Mouse (Mus musculus): Measurements from ENCODE around the gene Tmem229b. TPM values are rescaled to one million over a fixed set of nuclear protein-coding genes. Genes with fewer than 3 reads are reported as not detected.

Tmem229b gene
- polyA plus RNA-seq, 1 experiment from 2014 or later = 3.7 TPM

- Histone ChIP-seq H3K4me1 (ENCODE audit: control insufficient read depth, low read depth, low read length) (no peaks in the 10 kb centered on the region), H3K27ac (ENCODE audit: low read length) (no peak overlapping the region), H3K9me3 (replicated peaks; ENCODE audit: control insufficient read depth, low read length) (no peaks in the 10 kb centered on the region; the same call in 1 of the 2 replicates), H3K4me3 (ENCODE audit: low read depth, low read length) (no peak overlapping the region), H3K4me2 (ENCODE audit: low read depth, low read length) (no peak overlapping the region), H3K27me3 (ENCODE audit: control insufficient read depth, insufficient read depth, low read depth, low read length) (no peaks in the 10 kb centered on the region; the same call in 1 of the 2 replicates), H3K36me3 (ENCODE audit: control insufficient read depth, insufficient read depth) (no peaks in the 10 kb centered on the region), H3K9ac (ENCODE audit: low read depth, low read length) (no peak overlapping the region)
- ATAC-seq (ENCODE audit: low read depth) = no peak
- 55% methylated on average over 11 of the region's 11 CpGs for WGBS (ENCODE audit: insufficient replicate concordance)
Observed at GRCm38 (mm10) chr12:78952053-78952452, 55.4 kb downstream of the Tmem229b start.

GRCm38 (mm10) chr12:78947661-78948060 is 59.8 kb downstream of the Tmem229b start:
- WGBS (ENCODE audit: insufficient replicate concordance) = 62% methylated on average over 5 of the region's 5 CpGs
- Histone ChIP-seq H3K4me1 (ENCODE audit: control insufficient read depth, low read depth, low read length) (no peaks in the 10 kb centered on the region), H3K4me2 (ENCODE audit: low read depth, low read length) (no peak overlapping the region), H3K27me3 (ENCODE audit: control insufficient read depth, insufficient read depth, low read depth, low read length) (peaks cover 14% of the 10 kb centered on the region), H3K27ac (ENCODE audit: low read length) (no peak overlapping the region), H3K9ac (ENCODE audit: low read depth, low read length) (no peak overlapping the region), H3K9me3 (replicated peaks; ENCODE audit: control insufficient read depth, low read length) (no peaks in the 10 kb centered on the region), H3K36me3 (ENCODE audit: control insufficient read depth, insufficient read depth) (no peaks in the 10 kb centered on the region), H3K4me3 (ENCODE audit: low read depth, low read length) (no peak overlapping the region)
- no peak for ATAC-seq (ENCODE audit: low read depth)

- 51% methylated on average over 6 of the region's 6 CpGs for WGBS (ENCODE audit: insufficient replicate concordance)
- Histone ChIP-seq H3K27me3 (ENCODE audit: control insufficient read depth, insufficient read depth, low read depth, low read length) (peaks cover 15% of the 10 kb centered on the region), H3K9me3 (replicated peaks; ENCODE audit: control insufficient read depth, low read length) (no peaks in the 10 kb centered on the region), H3K4me2 (ENCODE audit: low read depth, low read length) (no peak overlapping the region), H3K4me1 (ENCODE audit: control insufficient read depth, low read depth, low read length) (no peaks in the 10 kb centered on the region), H3K9ac (ENCODE audit: low read depth, low read length) (no peak overlapping the region), H3K27ac (ENCODE audit: low read length) (no peak overlapping the region), H3K36me3 (ENCODE audit: control insufficient read depth, insufficient read depth) (no peaks in the 10 kb centered on the region), H3K4me3 (ENCODE audit: low read depth, low read length) (no peak overlapping the region)
- no peak for ATAC-seq (ENCODE audit: low read depth)
Observed at GRCm38 (mm10) chr12:78947161-78947560, 60.3 kb downstream of the Tmem229b start.

- ATAC-seq (ENCODE audit: low read depth) = no peak
- H3K9me3 ChIP-seq (replicated peaks; ENCODE audit: control insufficient read depth, low read length) = no peaks in the 10 kb centered on the region
- no peak overlapping the region for H3K4me2 ChIP-seq (ENCODE audit: low read depth, low read length)
- H3K36me3 ChIP-seq (ENCODE audit: control insufficient read depth, insufficient read depth) = no peaks in the 10 kb centered on the region
- H3K4me1 ChIP-seq (ENCODE audit: control insufficient read depth, low read depth, low read length) = no peaks in the 10 kb centered on the region
- peaks cover 27% of the 10 kb centered on the region for H3K27me3 ChIP-seq (ENCODE audit: control insufficient read depth, insufficient read depth, low read depth, low read length)
- H3K4me3 ChIP-seq (ENCODE audit: low read depth, low read length) = no peak overlapping the region
- 73% methylated on average over 6 of the region's 6 CpGs for WGBS (ENCODE audit: insufficient replicate concordance)
- H3K9ac ChIP-seq (ENCODE audit: low read depth, low read length) = no peak overlapping the region
- no peak overlapping the region for H3K27ac ChIP-seq (ENCODE audit: low read length)
Observed at GRCm38 (mm10) chr12:78942931-78943330, 64.5 kb downstream of the Tmem229b start.

GRCm38 (mm10) chr12:78940081-78940480 is 67.3 kb downstream of the Tmem229b start:
- Histone ChIP-seq H3K27me3 (ENCODE audit: control insufficient read depth, insufficient read depth, low read depth, low read length) (peaks cover 33% of the 10 kb centered on the region), H3K4me2 (ENCODE audit: low read depth, low read length) (no peak overlapping the region)

GRCm38 (mm10) chr12:78939393-78940037 is 67.9 kb downstream of the Tmem229b start:
- Histone ChIP-seq H3K27me3 (ENCODE audit: control insufficient read depth, insufficient read depth, low read depth, low read length) (peaks cover 28% of the 10 kb centered on the region), H3K9ac (ENCODE audit: low read depth, low read length) (no peak overlapping the region), H3K27ac (ENCODE audit: low read length) (no peak overlapping the region), H3K4me2 (ENCODE audit: low read depth, low read length) (no peak overlapping the region), H3K9me3 (replicated peaks; ENCODE audit: control insufficient read depth, low read length) (no peaks in the 10 kb centered on the region), H3K36me3 (ENCODE audit: control insufficient read depth, insufficient read depth) (no peaks in the 10 kb centered on the region), H3K4me3 (ENCODE audit: low read depth, low read length) (no peak overlapping the region), H3K4me1 (ENCODE audit: control insufficient read depth, low read depth, low read length) (no peaks in the 10 kb centered on the region)
- 58% methylated on average over 7 of the region's 7 CpGs for WGBS (ENCODE audit: insufficient replicate concordance)
- no peak for ATAC-seq (ENCODE audit: low read depth)

More at GRCm38 (mm10) chr12:78940081-78940480, 67.3 kb downstream of the Tmem229b start:
- no peak overlapping the region for H3K4me3 ChIP-seq (ENCODE audit: low read depth, low read length)
- H3K9me3 ChIP-seq (replicated peaks; ENCODE audit: control insufficient read depth, low read length) = no peaks in the 10 kb centered on the region
- no peak for ATAC-seq (ENCODE audit: low read depth)
- no peaks in the 10 kb centered on the region for H3K36me3 ChIP-seq (ENCODE audit: control insufficient read depth, insufficient read depth)
- WGBS (ENCODE audit: insufficient replicate concordance) = 70% methylated on average over 5 of the region's 5 CpGs
- no peaks in the 10 kb centered on the region for H3K4me1 ChIP-seq (ENCODE audit: control insufficient read depth, low read depth, low read length)
- no peak overlapping the region for H3K27ac ChIP-seq (ENCODE audit: low read length)
- no peak overlapping the region for H3K9ac ChIP-seq (ENCODE audit: low read depth, low read length)

GRCm38 (mm10) chr12:78936494-78936893 is 70.9 kb downstream of the Tmem229b start:
- H3K4me2 ChIP-seq (ENCODE audit: low read depth, low read length) = no peak overlapping the region

GRCm38 (mm10) chr12:78929900-78930299 is 77.5 kb downstream of the Tmem229b start:
- Histone ChIP-seq H3K36me3 (ENCODE audit: control insufficient read depth, insufficient read depth) (no peaks in the 10 kb centered on the region), H3K4me2 (ENCODE audit: low read depth, low read length) (no peak overlapping the region), H3K9me3 (replicated peaks; ENCODE audit: control insufficient read depth, low read length) (no peaks in the 10 kb centered on the region), H3K4me1 (ENCODE audit: control insufficient read depth, low read depth, low read length) (no peaks in the 10 kb centered on the region), H3K27me3 (ENCODE audit: control insufficient read depth, insufficient read depth, low read depth, low read length) (peaks cover 13% of the 10 kb centered on the region), H3K4me3 (ENCODE audit: low read depth, low read length) (no peak overlapping the region), H3K27ac (ENCODE audit: low read length) (no peak overlapping the region), H3K9ac (ENCODE audit: low read depth, low read length) (no peak overlapping the region)
- WGBS (ENCODE audit: insufficient replicate concordance) = 73% methylated on average over 1 of the region's 1 CpGs
- no peak for ATAC-seq (ENCODE audit: low read depth)

More at GRCm38 (mm10) chr12:78936494-78936893, 70.9 kb downstream of the Tmem229b start:
- Histone ChIP-seq H3K36me3 (ENCODE audit: control insufficient read depth, insufficient read depth) (no peaks in the 10 kb centered on the region), H3K27ac (ENCODE audit: low read length) (no peak overlapping the region), H3K4me3 (ENCODE audit: low read depth, low read length) (no peak overlapping the region), H3K9me3 (replicated peaks; ENCODE audit: control insufficient read depth, low read length) (no peaks in the 10 kb centered on the region), H3K4me1 (ENCODE audit: control insufficient read depth, low read depth, low read length) (no peaks in the 10 kb centered on the region), H3K9ac (ENCODE audit: low read depth, low read length) (no peak overlapping the region), H3K27me3 (ENCODE audit: control insufficient read depth, insufficient read depth, low read depth, low read length) (peaks cover 20% of the 10 kb centered on the region)
- 48% methylated on average over 4 of the region's 4 CpGs for WGBS (ENCODE audit: insufficient replicate concordance)
- peak; percentile 53 for ATAC-seq (ENCODE audit: low read depth)

GRCm38 (mm10) chr12:78927287-78927686 is 80.1 kb downstream of the Tmem229b start:
- no peak for ATAC-seq (ENCODE audit: low read depth)
- 62% methylated on average over 5 of the region's 5 CpGs for WGBS (ENCODE audit: insufficient replicate concordance)

More at GRCm38 (mm10) chr12:78927287-78927686, 80.1 kb downstream of the Tmem229b start:
- no peaks in the 10 kb centered on the region for H3K9me3 ChIP-seq (replicated peaks; ENCODE audit: control insufficient read depth, low read length)
- H3K4me1 ChIP-seq (ENCODE audit: control insufficient read depth, low read depth, low read length) = no peaks in the 10 kb centered on the region
- no peak overlapping the region for H3K4me2 ChIP-seq (ENCODE audit: low read depth, low read length)
- no peaks in the 10 kb centered on the region for H3K36me3 ChIP-seq (ENCODE audit: control insufficient read depth, insufficient read depth)
- no peak overlapping the region for H3K27ac ChIP-seq (ENCODE audit: low read length)
- no peak overlapping the region for H3K4me3 ChIP-seq (ENCODE audit: low read depth, low read length)
- no peak overlapping the region for H3K9ac ChIP-seq (ENCODE audit: low read depth, low read length)
- peaks cover 8% of the 10 kb centered on the region for H3K27me3 ChIP-seq (ENCODE audit: control insufficient read depth, insufficient read depth, low read depth, low read length)
